Comparison of ENCODE assay signal across 17 mouse cellular contexts in the genomic region with DNA sequence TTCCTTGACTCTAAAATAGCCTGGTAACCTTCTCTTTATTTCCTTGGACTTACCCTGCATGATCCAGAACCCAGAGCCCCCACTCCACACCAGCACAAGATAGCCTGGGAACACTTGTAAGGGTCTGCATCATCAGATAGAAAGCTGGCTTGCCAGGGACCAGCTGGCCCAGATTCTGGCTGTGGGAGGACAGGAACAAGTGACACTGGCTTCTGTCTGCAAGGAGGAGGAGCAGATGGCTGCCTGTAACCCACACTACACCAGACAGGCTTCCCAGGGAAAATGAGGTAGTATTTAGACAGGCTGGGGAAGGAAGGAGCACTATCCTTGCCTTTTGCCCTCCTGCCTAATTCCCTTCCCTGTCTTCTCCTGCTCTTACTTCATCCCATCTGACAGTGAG.
A peak's percentile ranks its signal among the peaks of the same experiment; 100 is the strongest.
DNase-seq lines count a peak whose midpoint lies in the region; ATAC-seq and TF ChIP-seq lines count a peak whose summit lies in the region.
"Had no signal": no experiment of that assay in that cellular context is flagged by ENCODE, and none has a peak within 500 bp of the region (broad histone marks: within the 10 kb centered on the region; RNA-seq: fewer than 3 reads in every experiment).

No protein-coding gene starts in this region.

- no peaks in the 10 kb centered on the region for H3K36me3 ChIP-seq in lung, postnatal 0 days (ENCODE audit: insufficient read depth, low read length)
- H3K36me3 ChIP-seq: embryonic facial prominence, embryonic 15.5 days; limb, embryonic 15.5 days; liver, embryonic 15.5 days had no signal

- no peak overlapping the region for H3K4me2 ChIP-seq in lung, postnatal 0 days (replicated peaks; ENCODE audit: low read depth, low read length)
- H3K4me2 ChIP-seq: embryonic facial prominence, embryonic 15.5 days; limb, embryonic 15.5 days; liver, embryonic 15.5 days; midbrain, embryonic 11.5 days had no signal

- no peak overlapping the region for H3K27ac ChIP-seq in lung, postnatal 0 days (ENCODE audit: low read length)
- H3K27ac ChIP-seq: embryonic facial prominence, embryonic 15.5 days; limb, embryonic 15.5 days; liver, embryonic 15.5 days had no signal

- no peaks in the 10 kb centered on the region for H3K9me3 ChIP-seq in lung, postnatal 0 days (ENCODE audit: low read length)
- H3K9me3 ChIP-seq: embryonic facial prominence, embryonic 15.5 days; limb, embryonic 15.5 days; liver, embryonic 15.5 days had no signal

- H3K9ac ChIP-seq in lung, postnatal 0 days (replicated peaks; ENCODE audit: low read depth): no peak overlapping the region
- H3K9ac ChIP-seq: embryonic facial prominence, embryonic 15.5 days; limb, embryonic 15.5 days; liver, embryonic 15.5 days had no signal

- no peak for ATAC-seq in lung, postnatal 0 days

- no peak for TF ChIP-seq CTCF in lung, postnatal 0 days (IDR thresholded peaks at IDR 0.05)

- DNase-seq in frontal cortex, adult 2 months (ENCODE audit: extremely low spot score in 1 of 2, low spot score in 1 of 2): peak; percentile 36 to 71
- DNase-seq in frontal cortex, postnatal 14 days (ENCODE audit: low spot score in 2 of 2): no peak
- peak; percentile 50 to 70 for DNase-seq in frontal cortex, postnatal 36 days (ENCODE audit: low spot score in 2 of 2)
- DNase-seq in layer of hippocampus, adult 9-11 months: peak; percentile 82
- DNase-seq in right cerebral cortex, postnatal 25 days: peak; percentile 50
- DNase-seq in lung, postnatal 0 days (ENCODE audit: low spot score): no peak
- no peak for DNase-seq in c-Kit-positive CD71-positive TER-119-positive erythroid progenitor cells, embryonic 14.5 days (ENCODE audit: low spot score)
- DNase-seq: adrenal gland, postnatal 36 days; gastrocnemius, postnatal 25 days; heart, postnatal 10 days; kidney, adult 2 months; kidney, postnatal 36 days; thymus, adult 18-20 months had no signal

- no peaks in the 10 kb centered on the region for H3K4me1 ChIP-seq in lung, postnatal 0 days (ENCODE audit: insufficient read depth, low read depth, low read length)
- H3K4me1 ChIP-seq: embryonic facial prominence, embryonic 15.5 days; limb, embryonic 15.5 days; liver, embryonic 15.5 days had no signal

- TF ChIP-seq EP300 in lung, postnatal 0 days (IDR thresholded peaks at IDR 0.05): no peak

- no peaks in the 10 kb centered on the region for H3K27me3 ChIP-seq in lung, postnatal 0 days (replicated peaks; ENCODE audit: insufficient read depth, low read length)
- H3K27me3 ChIP-seq: embryonic facial prominence, embryonic 15.5 days; limb, embryonic 15.5 days had no signal

- no peak overlapping the region for H3K4me3 ChIP-seq in lung, postnatal 0 days (ENCODE audit: low read depth, low read length)
- H3K4me3 ChIP-seq: embryonic facial prominence, embryonic 15.5 days; limb, embryonic 15.5 days; liver, embryonic 15.5 days had no signal

Comparison
In these comparisons a context has a peak if more than half of its experiments do, and no peak if none do; other contexts are left out.
1. DNase-seq: peak in frontal cortex, adult 2 months (2 of 2), frontal cortex, postnatal 36 days (2 of 2), layer of hippocampus, adult 9-11 months (single experiment) and right cerebral cortex, postnatal 25 days (single experiment); none in frontal cortex, postnatal 14 days (0 of 2), lung, postnatal 0 days (single experiment) and c-Kit-positive CD71-positive TER-119-positive erythroid progenitor cells, embryonic 14.5 days (single experiment).